Mouse (Mus musculus): ENCODE results near the gene Rap1a. TPM values are rescaled to one million over a fixed set of nuclear protein-coding genes. Genes with fewer than 3 reads are reported as not detected.
"Not testable (repeated sequence)": the region's sequence is repeated elsewhere in the genome, so short reads cannot be mapped to it uniquely, and the experiment has no call there.

Rap1a gene
- total RNA-seq, 2 experiments from 2014 or later = 73.8 to 91.7 TPM

DNA sequence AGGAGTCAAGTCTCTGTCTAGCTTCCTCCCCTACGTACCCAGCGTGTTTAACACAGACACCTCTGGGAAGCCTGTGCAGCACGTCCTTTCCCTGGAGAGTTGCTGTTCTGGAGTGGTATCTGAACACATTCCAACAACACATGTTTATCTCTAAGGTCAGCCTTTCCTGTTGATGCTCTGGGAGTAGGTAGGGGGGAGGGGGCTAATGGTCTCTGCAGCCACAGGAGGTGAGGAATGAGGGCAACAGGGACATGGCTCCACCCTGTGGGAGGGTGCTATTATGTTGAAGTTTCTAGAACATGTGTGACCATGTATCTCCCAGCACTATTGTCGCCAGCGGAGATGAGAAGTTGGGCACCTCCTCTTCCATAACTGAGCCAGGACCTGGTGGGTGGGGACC, 99.7 kb downstream of the Rap1a start:
- ATAC-seq (replicated peaks; ENCODE audit: low FRiP score, low TSS enrichment, poor library complexity, severe bottlenecking) = peak; percentile 20

- ATAC-seq (replicated peaks; ENCODE audit: low FRiP score, low TSS enrichment, poor library complexity, severe bottlenecking) = not testable (repeated sequence)
Observed at GRCm38 (mm10) chr3:105700786-105701185, 100.3 kb downstream of the Rap1a start.

DNA sequence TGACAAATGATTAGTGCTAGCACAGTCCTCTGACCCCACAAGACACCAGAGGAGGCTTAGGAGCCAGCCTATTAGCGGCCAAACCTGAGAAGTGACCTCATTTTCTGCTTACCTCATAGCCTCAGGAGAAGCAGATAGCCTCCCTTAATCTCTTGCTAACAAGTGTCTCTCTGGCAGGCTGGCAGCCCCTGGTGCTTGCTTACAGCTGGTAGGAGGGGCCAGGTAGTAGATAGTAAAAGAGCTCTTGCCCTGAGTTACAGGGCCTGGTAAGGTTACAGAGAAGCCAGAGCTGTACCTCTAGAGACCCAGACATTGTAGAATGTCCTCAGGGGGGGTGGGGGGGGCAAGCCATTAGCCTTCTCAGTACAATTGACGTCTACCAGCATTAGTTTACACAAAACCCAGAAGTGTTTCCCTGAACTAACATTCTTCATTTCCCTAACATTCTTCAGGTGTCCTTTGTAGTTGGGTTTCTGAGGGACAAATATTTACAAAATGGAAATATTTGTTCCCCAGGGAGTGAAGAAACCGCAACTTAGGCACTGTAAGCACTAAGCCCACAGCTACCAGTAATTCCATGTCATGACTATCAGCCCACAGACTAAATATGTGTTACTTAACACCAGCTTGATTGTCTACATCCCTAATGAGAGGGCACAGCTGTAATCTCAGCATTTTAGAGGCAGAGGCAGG, 101.7 kb downstream of the Rap1a start:
- ATAC-seq (replicated peaks; ENCODE audit: low FRiP score, low TSS enrichment, poor library complexity, severe bottlenecking) = peak; percentile 90

- peak; percentile 47 for ATAC-seq (replicated peaks; ENCODE audit: low FRiP score, low TSS enrichment, poor library complexity, severe bottlenecking)
Observed at GRCm38 (mm10) chr3:105698311-105698710, 102.8 kb downstream of the Rap1a start.

- ATAC-seq (replicated peaks; ENCODE audit: low FRiP score, low TSS enrichment, poor library complexity, severe bottlenecking) = no peak
Observed at GRCm38 (mm10) chr3:105697148-105697441, 104.0 kb downstream of the Rap1a start.

DNA sequence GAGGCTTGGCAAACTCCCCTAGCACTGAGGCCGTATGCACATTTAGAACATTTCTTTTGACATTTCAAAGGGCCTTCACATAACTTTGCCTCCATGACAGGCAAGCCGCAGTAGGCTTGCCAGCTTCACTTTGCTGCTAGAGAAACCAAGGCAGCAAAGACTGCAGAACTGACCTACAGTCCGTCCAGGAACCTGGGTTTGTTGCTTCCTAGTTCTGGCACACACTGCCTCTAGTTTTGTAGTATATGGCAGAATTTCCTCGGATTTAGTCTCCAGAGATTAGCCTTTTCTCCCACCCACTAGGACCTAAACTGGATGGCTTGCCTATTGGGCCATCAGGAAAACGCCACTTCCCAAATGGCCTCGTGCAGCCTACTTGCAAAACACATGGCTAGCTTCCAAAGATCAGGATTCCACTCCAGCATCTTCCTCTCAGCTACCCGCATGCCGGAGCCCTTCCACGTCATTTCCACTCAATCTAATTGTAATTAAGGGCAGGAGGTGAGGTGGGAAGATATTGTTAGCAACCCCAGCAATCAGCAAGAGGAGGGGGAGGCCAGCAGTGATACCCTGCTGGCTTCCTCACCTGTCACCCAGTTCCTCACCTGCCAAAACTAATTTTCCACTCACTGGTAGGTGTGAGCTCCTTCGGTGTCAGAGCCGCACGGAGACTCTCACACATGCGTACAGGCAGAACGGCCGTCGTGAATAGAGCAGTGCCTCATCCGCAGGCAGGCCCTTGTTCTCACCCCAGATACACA, 104.6 kb downstream of the Rap1a start:
- no peak for ATAC-seq (replicated peaks; ENCODE audit: low FRiP score, low TSS enrichment, poor library complexity, severe bottlenecking)

- ATAC-seq (replicated peaks; ENCODE audit: low FRiP score, low TSS enrichment, poor library complexity, severe bottlenecking) = no peak
Observed at GRCm38 (mm10) chr3:105695476-105696386, 105.4 kb downstream of the Rap1a start.

- no peak for ATAC-seq (replicated peaks; ENCODE audit: low FRiP score, low TSS enrichment, poor library complexity, severe bottlenecking)
Observed at GRCm38 (mm10) chr3:105693327-105694080, 107.6 kb downstream of the Rap1a start.

DNA sequence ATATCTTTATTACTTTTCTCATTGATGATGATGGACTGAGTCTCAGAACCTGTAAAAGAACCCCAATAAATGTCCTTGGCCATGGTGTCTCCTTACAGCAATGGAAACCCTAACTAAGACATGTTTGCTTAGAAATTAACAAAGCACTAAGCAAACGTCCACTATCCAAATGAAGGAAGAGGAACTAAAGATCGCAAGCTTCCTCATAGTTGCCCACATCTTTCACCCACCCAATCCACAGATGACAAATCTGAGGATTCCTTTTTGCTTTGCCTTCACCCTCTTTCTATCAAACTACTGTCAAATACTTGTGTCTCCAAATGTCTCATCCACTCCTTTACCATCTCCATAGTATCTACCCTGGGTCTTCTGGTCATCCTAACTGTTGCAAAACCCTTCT, 112.6 kb downstream of the Rap1a start:
- ATAC-seq (replicated peaks; ENCODE audit: low FRiP score, low TSS enrichment, poor library complexity, severe bottlenecking) = no peak

- ATAC-seq (replicated peaks; ENCODE audit: low FRiP score, low TSS enrichment, poor library complexity, severe bottlenecking) = peak; percentile 94
Observed at GRCm38 (mm10) chr3:105687324-105688060, 113.6 kb downstream of the Rap1a start, which contains the start of gene Ddx20. Gene Ddx20 (minus strand): TSS chr3:105687574.

DNA sequence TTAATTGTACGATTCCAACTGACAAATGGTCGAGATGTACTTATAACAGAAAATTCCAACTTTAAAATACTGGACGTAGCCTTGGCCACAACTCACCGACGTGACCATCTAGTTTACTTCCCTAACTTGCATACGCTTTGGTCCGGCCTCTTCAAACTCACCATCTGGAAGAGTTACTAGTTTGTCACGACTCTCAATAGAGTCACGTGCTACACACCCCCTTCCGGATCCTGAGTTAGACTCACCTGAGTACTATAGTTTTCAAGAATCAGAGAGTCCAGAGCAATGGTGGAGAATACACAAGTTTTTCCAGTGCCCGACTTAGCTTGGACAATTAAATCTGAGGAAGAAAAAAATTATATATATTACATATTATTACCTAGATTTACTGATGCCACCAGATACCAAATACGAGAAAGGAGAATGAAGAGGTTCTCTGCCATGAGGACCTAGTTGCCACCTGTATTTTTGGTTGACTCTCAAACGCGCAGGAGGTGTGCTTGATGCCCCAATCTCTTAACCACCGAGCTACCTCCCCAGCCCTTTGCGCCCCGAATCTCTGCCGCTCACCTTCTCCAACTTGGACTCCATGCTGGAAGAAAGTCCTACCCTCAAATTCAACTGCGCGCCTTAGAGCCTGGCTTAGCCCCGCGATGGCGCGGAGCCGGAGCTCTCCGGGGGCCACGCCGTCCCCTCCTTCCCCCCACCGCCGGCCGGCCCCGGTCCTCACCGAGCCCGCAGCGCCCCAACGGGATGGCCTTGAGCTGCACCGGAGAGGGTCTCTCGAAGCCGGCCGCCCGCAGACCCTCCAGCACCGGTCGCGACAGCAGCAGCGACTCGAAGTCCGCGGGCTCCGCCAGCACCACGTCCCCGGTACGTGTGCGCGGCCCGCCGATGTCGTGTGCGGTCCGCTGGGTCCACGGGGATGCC, 114.5 kb downstream of the Rap1a start:
- ATAC-seq (replicated peaks; ENCODE audit: low FRiP score, low TSS enrichment, poor library complexity, severe bottlenecking) = peak; percentile 6

DNA sequence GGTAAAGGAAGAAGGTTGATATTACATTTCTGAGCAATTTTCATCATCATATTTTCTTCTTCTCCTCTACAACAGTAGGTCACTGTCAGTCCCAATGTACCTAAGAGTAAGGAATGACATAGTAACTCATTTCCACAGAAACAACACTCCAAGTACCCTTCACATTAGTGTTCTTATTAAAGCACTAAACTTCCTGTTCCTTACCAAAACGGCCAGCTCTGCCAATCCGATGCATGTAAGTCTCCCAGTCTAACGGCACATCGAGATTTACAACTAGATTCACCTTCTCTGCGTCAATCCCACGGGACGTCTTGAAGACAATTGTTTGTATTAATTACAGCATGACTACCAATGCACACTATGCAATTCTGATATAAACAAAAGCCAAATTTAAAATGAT, 120.8 kb downstream of the Rap1a start:
- ATAC-seq (replicated peaks; ENCODE audit: low FRiP score, low TSS enrichment, poor library complexity, severe bottlenecking) = no peak

Other genes starting within 250 kb of the Rap1a start
- 23.4 and 30.2 TPM in 2 replicates for gene Ddx20, start 113.8 kb downstream of the Rap1a start, total RNA-seq (2014; fragmentation: Nextera tagmentation)
- gene Ddx20, start 113.8 kb downstream of the Rap1a start, total RNA-seq (2017) = 52.0 and 54.2 TPM in 2 replicates
- 0.59 and 0.74 TPM in 2 replicates for gene Inka2, start 96.7 kb downstream of the Rap1a start, total RNA-seq (2014; fragmentation: Nextera tagmentation)
- 0.15 and 0.38 TPM in 2 replicates for gene Inka2, start 96.7 kb downstream of the Rap1a start, total RNA-seq (2017)
- gene Adora3, start 69.5 kb upstream of the Rap1a start, total RNA-seq (2014; fragmentation: Nextera tagmentation) = not detected in 2 replicates
- gene Adora3, start 69.5 kb upstream of the Rap1a start, total RNA-seq (2017) = not detected in 2 replicates
- gene Tmigd3, start 69.6 kb upstream of the Rap1a start, total RNA-seq (2014; fragmentation: Nextera tagmentation) = not detected in 2 replicates
- not detected in 2 replicates for gene Tmigd3, start 69.6 kb upstream of the Rap1a start, total RNA-seq (2017)
- gene I830077J02Rik, start 131.3 kb upstream of the Rap1a start, total RNA-seq (2014; fragmentation: Nextera tagmentation) = 0.35 and 2.8 TPM in 2 replicates
- gene I830077J02Rik, start 131.3 kb upstream of the Rap1a start, total RNA-seq (2017) = 0.52 and 8.0 TPM in 2 replicates
- 77.7 and 84.6 TPM in 2 replicates for gene Wdr77, start 158.0 kb upstream of the Rap1a start, total RNA-seq (2014; fragmentation: Nextera tagmentation)
- gene Wdr77, start 158.0 kb upstream of the Rap1a start, total RNA-seq (2017) = 37.0 and 37.9 TPM in 2 replicates
- gene Atp5f1, start 158.8 kb upstream of the Rap1a start, total RNA-seq (2014; fragmentation: Nextera tagmentation) = 376 and 381 TPM in 2 replicates
- 527 and 581 TPM in 2 replicates for gene Atp5f1, start 158.8 kb upstream of the Rap1a start, total RNA-seq (2017)
- gene Ovgp1, start 172.4 kb upstream of the Rap1a start, total RNA-seq (2014; fragmentation: Nextera tagmentation) = 5.9 and 7.8 TPM in 2 replicates
- gene Ovgp1, start 172.4 kb upstream of the Rap1a start, total RNA-seq (2017) = 2.4 and 7.4 TPM in 2 replicates
- not detected in 2 replicates for gene Pifo, start 213.3 kb upstream of the Rap1a start, total RNA-seq (2014; fragmentation: Nextera tagmentation)
- gene Pifo, start 213.3 kb upstream of the Rap1a start, total RNA-seq (2017) = not detected in 2 replicates
- not detected in 2 replicates for gene Chil5, start 231.5 kb upstream of the Rap1a start, total RNA-seq (2014; fragmentation: Nextera tagmentation)
- gene Chil5, start 231.5 kb upstream of the Rap1a start, total RNA-seq (2017) = not detected in 2 replicates